Mouse (Mus musculus) Patski (cell line): ENCODE measurements around the gene Cd109. TPM values are rescaled to one million over a fixed set of nuclear protein-coding genes. Genes with fewer than 3 reads are reported as not detected.

Experiments
- ATAC-seq: fragments of 100-300 bp; one replicate; pipeline ENCODE4 v1.8.0; 2021
- CTCF ChIA-PET: fragments of 350-600 bp; sonication (Branson Sonifier 250); formaldehyde crosslinking; loops from one replicate; lab custom pipeline; 2022; ENCODE audit warnings: inconsistent platforms; lab: Charles Lee
- POLR2A ChIA-PET: fragments of 350-600 bp; sonication (Branson Sonifier 250); formaldehyde crosslinking; loops from one replicate; lab custom pipeline; 2022; ENCODE audit warnings: antibody characterized with exemption, inconsistent platforms; lab: Charles Lee
- DNase-seq: peaks from one replicate; pipeline ENCODE4 v3.0.0-alpha.2; 2011; ENCODE audit warnings: low read depth, low spot score
- H3K27me3 ChIP-seq: fragments of 371-371 bp; one replicate; pipeline ENCODE4 v1.5.1; 2021
- CTCF ChIP-seq: fragments of 100-300 bp; IDR thresholded peaks from one replicate; pipeline ENCODE4 v1.5.1; 2021
- in situ Hi-C: fragments of 300-500 bp; cut with MboI; formaldehyde crosslinking; loops from 3 replicates; pipeline ENCODE4 v1.11.1; 2018; ENCODE audit warnings: low pct_unique_long_range_greater_than_20kb, mixed read lengths
- polyA plus RNA-seq: library from polyadenylated mRNA; unstranded; gene quantifications from one replicate; pipeline ENCODE4 v1.2.3, GENCODE M21; 2021

Cd109 gene
- polyA plus RNA-seq, 1 experiment from 2014 or later: 6.5 TPM

- ATAC-seq (peak; percentile 80), DNase-seq (peak; percentile 49)
- CTCF ChIA-PET: interaction anchor here (0.9 to 1.0 kb wide), 3 partner anchors 14 to 19 kb away, joined by 3 read pairs; no protein-coding TSS in a partner anchor
- no peak for TF ChIP-seq CTCF
- H3K27me3 ChIP-seq: no peaks in the 10 kb centered on the region
- in situ Hi-C loops: no loop called here
- POLR2A ChIA-PET: no interaction called here
Observed at GRCm38 (mm10) chr9:78720888-78721798, 105.8 kb downstream of the Cd109 start.

GRCm38 (mm10) chr9:78731931-78732330, 116.6 kb downstream of the Cd109 start:
- ChIA-PET CTCF (no interaction called here), POLR2A (no interaction called here)
- TF ChIP-seq CTCF: no peak
- in situ Hi-C loops: no loop called here
- DNase-seq: no peak
- H3K27me3 ChIP-seq: no peaks in the 10 kb centered on the region
- no peak for ATAC-seq

GRCm38 (mm10) chr9:78735519-78735918, 120.2 kb downstream of the Cd109 start:
- ChIA-PET CTCF (no interaction called here), POLR2A (no interaction called here)
- ATAC-seq (no peak), DNase-seq (no peak)
- in situ Hi-C loops: no loop called here
- no peaks in the 10 kb centered on the region for H3K27me3 ChIP-seq
- TF ChIP-seq CTCF: no peak

- no peak for DNase-seq
- ChIA-PET CTCF (no interaction called here), POLR2A (no interaction called here)
- in situ Hi-C loops: no loop called here
- ATAC-seq: no peak
- no peaks in the 10 kb centered on the region for H3K27me3 ChIP-seq
- no peak for TF ChIP-seq CTCF
Observed at GRCm38 (mm10) chr9:78742012-78742411, 126.7 kb downstream of the Cd109 start.

- peak; percentile 47 for ATAC-seq
- peak; percentile 72 for DNase-seq
- TF ChIP-seq CTCF: no peak
- CTCF ChIA-PET: interaction anchor here (0.7 to 1.2 kb wide), 3 partner anchors 10 to 105 kb away, joined by 3 to 7 read pairs (median 3); no protein-coding TSS in a partner anchor
- H3K27me3 ChIP-seq: no peaks in the 10 kb centered on the region
- in situ Hi-C loops: no loop called here
- POLR2A ChIA-PET: no interaction called here
Observed at GRCm38 (mm10) chr9:78750246-78750645, 134.9 kb downstream of the Cd109 start.

Other genes with a start within 250 kb of the Cd109 start
- gene Dppa5a, start 247.4 kb upstream of the Cd109 start, polyA plus RNA-seq: not detected
- not detected for gene Ooep, start 236.8 kb upstream of the Cd109 start, polyA plus RNA-seq
- 0.03 TPM for gene Ddx43, start 219.8 kb upstream of the Cd109 start, polyA plus RNA-seq
- gene Cgas, start 172.3 kb upstream of the Cd109 start, polyA plus RNA-seq: 3.0 TPM
- gene Mto1, start 167.3 kb upstream of the Cd109 start, polyA plus RNA-seq: 23.8 TPM
- gene Gm17324, start 166.8 kb upstream of the Cd109 start, polyA plus RNA-seq: not detected
- gene Eef1a1, start 126.4 kb upstream of the Cd109 start, polyA plus RNA-seq: 8,737 TPM
- gene Slc17a5, start 27.5 kb upstream of the Cd109 start, polyA plus RNA-seq: 29.9 TPM